Mouse (Mus musculus): ENCODE data around the gene Frat1. TPM values are rescaled to one million over a fixed set of nuclear protein-coding genes. Genes with fewer than 3 reads are reported as not detected.

Gene Frat1
- total and polyA plus RNA-seq, 2 experiments from 2014 or later = 43.4 to 48.2 TPM

GRCm38 (mm10) chr19:41816410-41816809 lies 13.4 kb upstream of the Frat1 start:
- Histone ChIP-seq H3K9ac (no peak overlapping the region), H3K4me1 (ENCODE audit: insufficient read depth) (no peaks in the 10 kb centered on the region), H3K4me2 (ENCODE audit: low read depth) (no peak overlapping the region), H3K9me3 (ENCODE audit: low read length) (no peaks in the 10 kb centered on the region), H3K4me3 (ENCODE audit: low read depth, low read length) (no peak overlapping the region), H3K27ac (ENCODE audit: low read depth, low read length) (no peak overlapping the region), H3K36me3 (ENCODE audit: insufficient read depth) (no peaks in the 10 kb centered on the region), H3K27me3 (ENCODE audit: insufficient read depth, low read length) (no peaks in the 10 kb centered on the region)
- DNase-seq = no peak
- no peak for TF ChIP-seq CTCF (IDR thresholded peaks at IDR 0.05; ENCODE audit: low read depth)
- WGBS = 74% methylated on average over 5 of the region's 5 CpGs
- no peak for ATAC-seq

- Histone ChIP-seq H3K4me3 (ENCODE audit: low read depth, low read length) (no peak overlapping the region), H3K4me2 (ENCODE audit: low read depth) (no peak overlapping the region), H3K27me3 (ENCODE audit: insufficient read depth, low read length) (no peaks in the 10 kb centered on the region), H3K36me3 (ENCODE audit: insufficient read depth) (no peaks in the 10 kb centered on the region), H3K27ac (ENCODE audit: low read depth, low read length) (no peak overlapping the region), H3K9ac (no peak overlapping the region), H3K4me1 (ENCODE audit: insufficient read depth) (no peaks in the 10 kb centered on the region), H3K9me3 (ENCODE audit: low read length) (no peaks in the 10 kb centered on the region)
- DNase-seq (no peak), ATAC-seq (no peak)
- 59% methylated on average over 5 of the region's 5 CpGs for WGBS
- no peak for TF ChIP-seq CTCF (IDR thresholded peaks at IDR 0.05; ENCODE audit: low read depth)
Measured at GRCm38 (mm10) chr19:41816915-41817314, 12.9 kb upstream of the Frat1 start.

- no peaks in the 10 kb centered on the region for H3K27me3 ChIP-seq (ENCODE audit: insufficient read depth, low read length)
- no peaks in the 10 kb centered on the region for H3K36me3 ChIP-seq (ENCODE audit: insufficient read depth)
- no peak overlapping the region for H3K4me3 ChIP-seq (ENCODE audit: low read depth, low read length)
- H3K4me2 ChIP-seq (ENCODE audit: low read depth) = no peak overlapping the region
- no peak for TF ChIP-seq CTCF (IDR thresholded peaks at IDR 0.05; ENCODE audit: low read depth)
- no peaks in the 10 kb centered on the region for H3K9me3 ChIP-seq (ENCODE audit: low read length)
- H3K4me1 ChIP-seq (ENCODE audit: insufficient read depth) = no peaks in the 10 kb centered on the region
- WGBS = 50% methylated on average over 10 of the region's 10 CpGs
- ATAC-seq (no peak), DNase-seq (no peak)
- H3K27ac ChIP-seq (ENCODE audit: low read depth, low read length) = no peak overlapping the region
- H3K9ac ChIP-seq = no peak overlapping the region
Measured at GRCm38 (mm10) chr19:41817325-41817724, 12.4 kb upstream of the Frat1 start.

- DNase-seq (no peak), ATAC-seq (no peak)
- WGBS = 86% methylated on average over 4 of the region's 4 CpGs
Measured at GRCm38 (mm10) chr19:41818749-41819148, 11.0 kb upstream of the Frat1 start.

GRCm38 (mm10) chr19:41821436-41821835 lies 8.3 kb upstream of the Frat1 start:
- no peak for DNase-seq
- no peaks in the 10 kb centered on the region for H3K4me1 ChIP-seq (ENCODE audit: insufficient read depth)
- no peaks in the 10 kb centered on the region for H3K27me3 ChIP-seq (ENCODE audit: insufficient read depth, low read length)
- no peaks in the 10 kb centered on the region for H3K36me3 ChIP-seq (ENCODE audit: insufficient read depth)
- H3K27ac ChIP-seq (ENCODE audit: low read depth, low read length) = no peak overlapping the region
- H3K4me3 ChIP-seq (ENCODE audit: low read depth, low read length) = no peak overlapping the region
- whole genome bisulfite sequencing = 8% methylated on average over 5 of the region's 5 CpGs
- TF ChIP-seq CTCF (IDR thresholded peaks at IDR 0.05; ENCODE audit: low read depth) = no peak
- H3K9ac ChIP-seq = no peak overlapping the region
- no peaks in the 10 kb centered on the region for H3K9me3 ChIP-seq (ENCODE audit: low read length)
- no peak overlapping the region for H3K4me2 ChIP-seq (ENCODE audit: low read depth)
- ATAC-seq = no peak

More at GRCm38 (mm10) chr19:41818749-41819148, 11.0 kb upstream of the Frat1 start:
- Histone ChIP-seq H3K9me3 (ENCODE audit: low read length) (no peaks in the 10 kb centered on the region), H3K4me1 (ENCODE audit: insufficient read depth) (no peaks in the 10 kb centered on the region), H3K4me3 (ENCODE audit: low read depth, low read length) (no peak overlapping the region), H3K27ac (ENCODE audit: low read depth, low read length) (no peak overlapping the region), H3K9ac (no peak overlapping the region), H3K4me2 (ENCODE audit: low read depth) (no peak overlapping the region), H3K36me3 (ENCODE audit: insufficient read depth) (no peaks in the 10 kb centered on the region), H3K27me3 (ENCODE audit: insufficient read depth, low read length) (no peaks in the 10 kb centered on the region)
- no peak for TF ChIP-seq CTCF (IDR thresholded peaks at IDR 0.05; ENCODE audit: low read depth)

GRCm38 (mm10) chr19:41822589-41822988 lies 7.2 kb upstream of the Frat1 start:
- Histone ChIP-seq H3K9ac (no peak overlapping the region), H3K4me3 (ENCODE audit: low read depth, low read length) (no peak overlapping the region), H3K36me3 (ENCODE audit: insufficient read depth) (no peaks in the 10 kb centered on the region), H3K9me3 (ENCODE audit: low read length) (no peaks in the 10 kb centered on the region), H3K27ac (ENCODE audit: low read depth, low read length) (no peak overlapping the region), H3K4me1 (ENCODE audit: insufficient read depth) (no peaks in the 10 kb centered on the region), H3K27me3 (ENCODE audit: insufficient read depth, low read length) (no peaks in the 10 kb centered on the region), H3K4me2 (ENCODE audit: low read depth) (no peak overlapping the region)
- no peak for DNase-seq
- WGBS = 83% methylated on average over 1 of the region's 1 CpGs
- TF ChIP-seq CTCF (IDR thresholded peaks at IDR 0.05; ENCODE audit: low read depth) = no peak
- ATAC-seq = no peak

- DNase-seq = no peak
- Histone ChIP-seq H3K4me2 (ENCODE audit: low read depth) (no peak overlapping the region), H3K9me3 (ENCODE audit: low read length) (no peaks in the 10 kb centered on the region), H3K27ac (ENCODE audit: low read depth, low read length) (no peak overlapping the region), H3K27me3 (ENCODE audit: insufficient read depth, low read length) (no peaks in the 10 kb centered on the region), H3K9ac (no peak overlapping the region), H3K4me3 (ENCODE audit: low read depth, low read length) (no peak overlapping the region), H3K36me3 (ENCODE audit: insufficient read depth) (no peaks in the 10 kb centered on the region), H3K4me1 (ENCODE audit: insufficient read depth) (no peaks in the 10 kb centered on the region)
- ATAC-seq = no peak
- TF ChIP-seq CTCF (IDR thresholded peaks at IDR 0.05; ENCODE audit: low read depth) = no peak
- 85% methylated on average over 5 of the region's 5 CpGs for WGBS
Measured at GRCm38 (mm10) chr19:41824950-41825349, 4.8 kb upstream of the Frat1 start.

- H3K4me2 ChIP-seq (ENCODE audit: low read depth) = no peak overlapping the region
- H3K36me3 ChIP-seq (ENCODE audit: insufficient read depth) = no peaks in the 10 kb centered on the region
- no peak overlapping the region for H3K9ac ChIP-seq
- H3K27me3 ChIP-seq (ENCODE audit: insufficient read depth, low read length) = no peaks in the 10 kb centered on the region
- ATAC-seq (no peak), DNase-seq (no peak)
- H3K9me3 ChIP-seq (ENCODE audit: low read length) = no peaks in the 10 kb centered on the region
- H3K4me3 ChIP-seq (ENCODE audit: low read depth, low read length) = no peak overlapping the region
- H3K27ac ChIP-seq (ENCODE audit: low read depth, low read length) = no peak overlapping the region
- TF ChIP-seq CTCF (IDR thresholded peaks at IDR 0.05; ENCODE audit: low read depth) = no peak
- WGBS = 82% methylated on average over 3 of the region's 3 CpGs
- no peaks in the 10 kb centered on the region for H3K4me1 ChIP-seq (ENCODE audit: insufficient read depth)
Measured at GRCm38 (mm10) chr19:41826529-41826928, 3.2 kb upstream of the Frat1 start.
